Mouse (Mus musculus) hindbrain, embryonic 15.5 days (tissue): ENCODE data around the gene Tenm4. TPM values are rescaled to one million over a fixed set of nuclear protein-coding genes. Genes with fewer than 3 reads are reported as not detected.
"Not testable (repeated sequence)": the region's sequence is repeated elsewhere in the genome, so short reads cannot be mapped to it uniquely, and the experiment has no call there.

Source experiments
- ATAC-seq: fragments of 200-750 bp; cut with Nextera tagmentation; 2 replicates; pipeline ENCODE4 v1.8.0; 2017; ENCODE audit warnings: low read depth, moderate number of reproducible peaks, moderate TSS enrichment; ENCODE audit not compliant: low FRiP score
- H3K27ac ChIP-seq: fragments of 300-500 bp; sonication (generic); replicated peaks from 2 replicates; pipeline ENCODE4 v1.5.1; 2015; ENCODE audit warnings: mild to moderate bottlenecking, inconsistent platforms
- H3K27me3 ChIP-seq: fragments of 300-500 bp; sonication (generic); 2 replicates; pipeline ENCODE4 v1.6.1; 2015; ENCODE audit warnings: control low read depth, inconsistent platforms
- H3K36me3 ChIP-seq: fragments of 300-500 bp; sonication (generic); 2 replicates; pipeline ENCODE4 v1.6.1; 2015; ENCODE audit warnings: control low read depth, inconsistent platforms
- H3K4me1 ChIP-seq: fragments of 300-500 bp; sonication (generic); replicated peaks from 2 replicates; pipeline ENCODE4 v1.6.1; 2015; ENCODE audit warnings: control low read depth, inconsistent platforms
- H3K4me2 ChIP-seq: fragments of 300-500 bp; sonication (generic); 2 replicates; pipeline ENCODE4 v1.6.1; 2015; ENCODE audit warnings: moderate library complexity, mild to moderate bottlenecking, inconsistent platforms
- H3K4me3 ChIP-seq: fragments of 300-500 bp; sonication (generic); 2 replicates; pipeline ENCODE4 v1.5.1; 2015; ENCODE audit warnings: mild to moderate bottlenecking, inconsistent platforms
- H3K9ac ChIP-seq: fragments of 300-500 bp; sonication (generic); 2 replicates; pipeline ENCODE4 v1.6.1; 2015; ENCODE audit warnings: inconsistent platforms
- H3K9me3 ChIP-seq: fragments of 300-500 bp; sonication (generic); 2 replicates; pipeline ENCODE4 v1.6.1; 2016; ENCODE audit warnings: control low read depth, inconsistent platforms
- whole genome bisulfite sequencing: fragments of 180-500 bp; shearing (Covaris S2); methylation state at CpG from one replicate; pipeline ENCODE4 v1.1.7; 2015; 5-methylcytosine and 5-hydroxymethylcytosine counted together
- polyA plus RNA-seq: library from polyadenylated mRNA; unstranded; fragments of >200 nt; fragmentation: Nextera tagmentation; extraction: Ambion mirVana; gene quantifications from 2 replicates; pipeline ENCODE4 v1.2.1, GENCODE M21; 2015

Gene Tenm4
- polyA plus RNA-seq, 1 experiment from 2014 or later, result 39.0 TPM

DNA sequence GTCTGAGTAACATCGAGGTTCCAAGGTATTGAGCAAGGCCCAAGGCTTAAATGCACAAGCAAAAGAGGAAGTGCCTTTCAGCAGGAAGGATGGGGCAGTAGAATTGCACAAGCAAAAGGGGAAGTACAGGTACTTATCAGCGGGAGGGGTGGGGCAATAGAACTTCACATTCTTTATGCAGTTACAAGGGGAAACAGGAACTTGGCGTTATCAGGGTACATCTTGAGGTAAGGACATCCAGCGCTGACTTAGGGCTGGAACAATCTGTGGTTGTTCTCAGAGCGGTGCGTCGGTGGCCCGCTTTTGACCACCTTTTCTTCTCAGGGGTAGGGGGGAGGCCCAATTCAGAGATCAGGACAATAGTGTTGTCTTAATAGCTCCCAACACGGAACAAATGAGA, 459.5 kb downstream of the Tenm4 start:
- H3K27ac ChIP-seq, H3K9me3 ChIP-seq, H3K4me1 ChIP-seq, H3K36me3 ChIP-seq, H3K27me3 ChIP-seq, H3K4me3 ChIP-seq, H3K4me2 ChIP-seq, H3K9ac ChIP-seq, ATAC-seq: not testable (repeated sequence)
- 95% methylated on average over 9 of the region's 9 CpGs for WGBS

DNA sequence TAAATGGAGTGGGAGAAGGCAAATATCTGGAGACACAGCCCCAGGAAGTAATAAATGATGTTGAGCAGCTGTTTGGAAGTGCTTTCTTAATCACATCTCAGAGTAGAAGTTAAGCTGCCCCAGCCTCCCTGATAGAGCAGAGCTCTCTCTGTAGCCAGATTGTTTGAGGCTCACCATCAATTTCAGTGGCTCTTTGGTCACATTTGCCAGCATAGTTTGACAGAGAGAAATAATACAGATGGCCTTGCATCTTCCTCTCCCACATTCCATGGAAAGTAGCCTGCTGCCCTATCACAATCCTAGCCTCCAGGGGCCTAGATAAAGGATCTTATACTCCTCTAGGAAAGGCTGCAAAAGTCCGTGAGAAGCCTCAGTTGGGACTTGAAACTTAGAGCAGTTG, 462.0 kb downstream of the Tenm4 start:
- no peak overlapping the region for H3K27ac ChIP-seq
- H3K9me3 ChIP-seq, result no peaks in the 10 kb centered on the region
- no peaks in the 10 kb centered on the region for H3K4me1 ChIP-seq
- H3K4me3 ChIP-seq, result no peak overlapping the region
- ATAC-seq, result no peak
- no peaks in the 10 kb centered on the region for H3K36me3 ChIP-seq
- WGBS, result 86% methylated on average over 1 of the region's 1 CpGs
- no peaks in the 10 kb centered on the region for H3K27me3 ChIP-seq
- no peak overlapping the region for H3K9ac ChIP-seq
- H3K4me2 ChIP-seq, result no peak overlapping the region

DNA sequence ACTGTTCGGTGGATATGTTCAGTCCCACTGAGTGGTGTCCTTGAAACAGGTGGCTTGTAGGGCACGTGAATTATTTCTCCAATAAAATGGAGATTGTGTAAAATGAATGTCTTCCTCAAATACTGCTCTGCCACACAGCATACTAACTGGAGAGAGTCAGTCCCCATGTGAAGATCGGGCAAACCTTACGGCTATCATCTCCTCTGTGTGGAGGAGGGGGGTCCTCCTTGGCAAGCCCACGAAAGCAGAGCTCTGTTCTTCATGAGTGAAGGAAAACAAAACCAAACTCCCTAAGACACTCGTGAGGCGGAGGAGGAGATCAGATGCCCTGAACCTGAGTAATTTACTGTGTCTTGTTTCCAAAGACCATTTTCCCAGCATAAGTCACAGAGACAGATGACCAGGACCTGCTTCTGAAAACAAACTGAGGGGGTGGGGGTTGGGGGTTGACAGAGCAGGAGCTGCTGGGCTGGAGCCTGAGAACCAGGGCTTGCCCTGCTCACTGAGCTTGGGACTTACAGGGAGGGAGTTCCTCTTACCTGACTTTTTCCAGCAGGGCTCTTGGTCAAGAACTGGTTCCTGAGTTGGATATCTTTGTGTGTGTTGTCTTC, 464.9 kb downstream of the Tenm4 start:
- no peaks in the 10 kb centered on the region for H3K4me1 ChIP-seq
- no peaks in the 10 kb centered on the region for H3K36me3 ChIP-seq
- H3K4me3 ChIP-seq, result no peak overlapping the region
- no peaks in the 10 kb centered on the region for H3K27me3 ChIP-seq
- H3K4me2 ChIP-seq, result no peak overlapping the region
- H3K9me3 ChIP-seq, result no peaks in the 10 kb centered on the region
- H3K9ac ChIP-seq, result no peak overlapping the region
- no peak for ATAC-seq
- WGBS, result 54% methylated on average over 7 of the region's 7 CpGs
- no peak overlapping the region for H3K27ac ChIP-seq

DNA sequence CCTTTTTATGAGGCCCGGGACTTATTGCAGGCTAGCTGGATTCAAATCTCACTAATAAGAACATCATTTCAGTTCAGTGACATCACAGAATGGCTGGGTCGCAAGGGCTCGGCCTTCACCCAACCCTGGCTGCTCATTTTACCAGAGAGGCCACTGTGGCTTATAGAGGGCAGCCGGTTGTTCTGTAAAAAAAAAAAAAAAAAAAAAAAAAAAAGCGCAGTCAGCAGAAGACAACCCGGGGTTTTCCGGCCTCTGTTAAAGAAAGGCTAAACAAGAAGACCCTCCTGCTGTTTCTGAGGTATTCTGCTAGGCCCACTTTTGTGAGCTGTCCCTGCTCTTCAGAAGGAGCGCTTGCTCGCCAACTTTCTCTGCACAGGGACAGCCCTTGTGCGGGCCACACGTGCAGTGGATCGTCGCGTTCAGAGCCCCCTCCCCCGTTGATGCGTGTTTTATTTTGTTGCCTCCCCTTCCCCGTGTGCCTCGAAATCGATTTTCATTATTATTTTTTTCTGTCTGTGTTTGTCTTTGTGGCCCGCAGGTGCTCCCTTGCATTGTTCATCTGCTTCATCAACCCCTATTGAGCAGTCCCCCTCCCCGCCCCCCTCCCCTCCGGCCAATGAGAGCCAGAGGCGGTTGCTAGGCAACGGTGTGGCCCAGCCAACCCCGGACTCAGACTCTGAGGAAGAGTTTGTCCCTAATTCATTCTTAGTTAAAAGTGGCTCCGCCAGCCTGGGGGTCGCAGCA, 472.6 kb downstream of the Tenm4 start:
- Histone ChIP-seq H3K9ac (no peak overlapping the region), H3K27ac (no peak overlapping the region), H3K4me2 (peak overlapping the region; percentile 62), H3K4me1 (peaks cover 17% of the 10 kb centered on the region), H3K36me3 (no peaks in the 10 kb centered on the region), H3K27me3 (no peaks in the 10 kb centered on the region), H3K4me3 (peak overlapping the region; percentile 37), H3K9me3 (no peaks in the 10 kb centered on the region)
- WGBS, result under 1% methylated on average over 27 of the region's 27 CpGs
- ATAC-seq, result peak; percentile 94

DNA sequence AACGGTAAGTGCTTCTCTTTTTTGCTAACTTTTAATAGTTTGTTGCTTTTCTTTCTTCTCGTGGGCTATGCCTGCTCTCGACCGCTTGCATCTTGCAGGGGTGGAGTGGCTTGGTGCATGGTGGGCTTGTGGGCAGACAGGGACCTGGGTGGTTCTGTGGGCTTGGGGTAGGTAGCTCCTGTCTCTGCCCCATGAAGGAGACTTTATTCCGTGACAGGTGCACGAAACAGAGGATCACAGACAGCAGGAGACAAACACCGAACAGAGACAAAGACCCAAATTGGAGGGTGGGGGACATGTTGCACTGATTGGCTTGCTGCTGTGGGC, 473.1 kb downstream of the Tenm4 start:
- H3K27me3 ChIP-seq, result no peaks in the 10 kb centered on the region
- peak; percentile 35; the same call in 1 of the 2 replicates for ATAC-seq
- WGBS, result 4% methylated on average over 7 of the region's 7 CpGs

DNA sequence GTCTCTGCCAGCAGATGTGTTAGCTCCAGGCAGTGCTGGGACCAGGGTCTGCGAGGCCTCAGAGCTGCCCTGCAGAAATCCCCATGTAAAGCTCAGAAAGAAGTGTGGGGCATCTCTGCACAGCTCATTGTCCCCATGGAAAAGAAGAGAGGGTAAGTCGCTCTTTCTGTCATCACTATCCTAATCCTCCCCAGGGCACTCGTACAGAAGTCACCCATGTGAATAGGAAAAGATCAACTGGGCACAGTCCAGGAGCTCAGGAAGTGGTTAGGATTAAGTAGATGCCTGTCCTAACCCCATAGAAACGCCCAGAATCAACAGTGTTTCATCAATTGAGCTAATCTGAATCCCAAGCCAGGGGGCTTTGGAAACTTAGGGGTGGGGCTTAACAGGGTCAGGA, 476.6 kb downstream of the Tenm4 start:
- Histone ChIP-seq H3K9ac (no peak overlapping the region), H3K36me3 (no peaks in the 10 kb centered on the region), H3K4me1 (peaks cover 42% of the 10 kb centered on the region), H3K4me2 (no peak overlapping the region), H3K27me3 (no peaks in the 10 kb centered on the region), H3K27ac (no peak overlapping the region), H3K4me3 (no peak overlapping the region), H3K9me3 (no peaks in the 10 kb centered on the region)
- ATAC-seq, result no peak
- WGBS, result 31% methylated on average over 4 of the region's 4 CpGs

More for the DNA sequence above, 473.1 kb downstream of the Tenm4 start:
- Histone ChIP-seq H3K4me1 (peaks cover 17% of the 10 kb centered on the region), H3K9me3 (no peaks in the 10 kb centered on the region), H3K4me3 (peak overlapping the region; percentile 37), H3K27ac (no peak overlapping the region), H3K4me2 (peak overlapping the region; percentile 62), H3K36me3 (no peaks in the 10 kb centered on the region), H3K9ac (no peak overlapping the region)

DNA sequence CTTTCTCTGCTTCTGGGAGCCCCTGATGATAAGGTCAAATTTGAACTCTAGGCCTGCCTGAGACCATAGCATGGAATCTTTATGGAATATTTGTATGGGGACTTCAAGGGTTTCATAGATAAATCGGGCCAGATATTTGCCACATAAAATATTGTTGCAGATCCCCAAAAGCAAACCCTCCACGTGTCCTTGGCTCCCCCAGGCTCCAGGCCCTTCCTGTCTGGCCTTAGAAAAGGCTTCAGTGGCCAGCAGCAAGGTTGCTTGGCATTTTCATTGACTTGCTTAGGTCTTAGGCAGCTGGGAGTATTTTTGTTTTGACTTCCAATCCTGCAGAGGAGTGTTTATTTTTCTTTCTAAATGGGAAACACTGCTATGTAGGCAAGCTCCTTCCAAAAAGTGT, 477.6 kb downstream of the Tenm4 start:
- WGBS, result 84% methylated on average over 2 of the region's 2 CpGs
- Histone ChIP-seq H3K4me1 (peaks cover 42% of the 10 kb centered on the region), H3K4me3 (no peak overlapping the region), H3K4me2 (no peak overlapping the region), H3K27me3 (no peaks in the 10 kb centered on the region), H3K27ac (no peak overlapping the region), H3K36me3 (no peaks in the 10 kb centered on the region), H3K9ac (no peak overlapping the region), H3K9me3 (no peaks in the 10 kb centered on the region)
- ATAC-seq, result no peak

DNA sequence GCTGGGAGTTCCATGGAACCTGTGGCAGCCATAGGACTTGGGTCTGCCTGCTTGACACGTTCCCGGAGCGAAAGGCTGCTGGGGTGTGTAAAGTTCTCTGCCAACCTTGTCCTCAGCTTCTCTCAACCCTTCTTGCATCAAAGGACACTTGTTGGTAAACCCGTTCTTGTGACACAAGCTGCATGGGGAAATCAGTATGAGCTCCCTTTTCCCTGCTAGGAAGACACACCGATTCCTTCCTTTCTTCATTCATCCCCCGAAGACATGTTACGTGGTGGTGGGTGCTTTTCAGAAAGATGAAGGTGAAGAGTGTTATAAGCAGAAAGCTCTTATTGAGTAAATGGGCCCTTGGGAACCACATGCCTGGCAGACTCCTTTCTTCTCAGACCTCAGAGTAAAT, 478.1 kb downstream of the Tenm4 start:
- Histone ChIP-seq H3K27ac (no peak overlapping the region), H3K9me3 (no peaks in the 10 kb centered on the region), H3K4me2 (no peak overlapping the region), H3K4me1 (peaks cover 36% of the 10 kb centered on the region), H3K9ac (no peak overlapping the region), H3K36me3 (no peaks in the 10 kb centered on the region), H3K4me3 (no peak overlapping the region), H3K27me3 (no peaks in the 10 kb centered on the region)
- 89% methylated on average over 7 of the region's 7 CpGs for WGBS
- no peak for ATAC-seq

DNA sequence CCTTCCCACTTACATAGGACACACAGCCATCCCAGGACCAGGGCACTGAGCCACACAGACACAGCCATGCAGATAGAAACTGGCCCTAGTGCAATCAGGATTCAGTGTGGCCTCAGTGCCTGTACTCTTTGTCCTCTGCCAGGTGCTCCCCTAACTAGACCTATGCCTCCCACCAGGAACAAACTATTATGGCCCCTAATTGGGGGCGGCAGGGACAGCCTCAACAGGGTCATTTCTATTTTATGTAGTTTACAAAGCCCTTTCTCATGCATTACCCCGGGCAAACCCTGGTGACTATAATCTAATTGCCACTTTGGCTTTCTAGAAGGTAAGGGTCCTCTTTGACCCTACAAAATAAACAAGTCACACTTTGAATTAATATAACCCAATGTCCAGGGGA, 479.4 kb downstream of the Tenm4 start:
- H3K4me1 ChIP-seq, result peaks cover 34% of the 10 kb centered on the region
- no peak overlapping the region for H3K27ac ChIP-seq

DNA sequence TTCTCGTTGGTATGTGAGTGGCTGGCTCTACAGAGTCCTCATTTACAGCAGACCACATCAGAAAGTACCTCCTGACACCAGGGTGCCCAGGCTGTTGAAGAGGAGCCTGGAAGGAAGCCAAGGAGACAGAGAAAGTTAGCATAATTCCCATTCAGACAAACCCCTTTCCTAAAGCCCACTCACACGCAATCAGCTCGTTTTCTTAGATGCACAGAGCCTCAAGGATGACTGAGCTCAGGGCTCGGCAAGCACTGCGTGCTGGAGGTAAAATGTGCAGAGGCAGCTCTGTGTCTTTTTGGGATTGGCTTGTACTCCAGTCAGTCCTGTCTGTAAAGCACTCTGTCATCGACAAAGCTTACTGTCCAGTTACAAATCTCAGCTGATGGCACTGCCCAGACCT, 480.0 kb downstream of the Tenm4 start:
- Histone ChIP-seq H3K27me3 (no peaks in the 10 kb centered on the region), H3K4me3 (no peak overlapping the region), H3K36me3 (no peaks in the 10 kb centered on the region), H3K9me3 (no peaks in the 10 kb centered on the region), H3K4me1 (peaks cover 34% of the 10 kb centered on the region), H3K9ac (no peak overlapping the region), H3K27ac (no peak overlapping the region), H3K4me2 (no peak overlapping the region)
- no peak for ATAC-seq
- 29% methylated on average over 6 of the region's 6 CpGs for WGBS

More for the DNA sequence above, 479.4 kb downstream of the Tenm4 start:
- Histone ChIP-seq H3K9me3 (no peaks in the 10 kb centered on the region), H3K27me3 (no peaks in the 10 kb centered on the region), H3K9ac (no peak overlapping the region), H3K4me3 (no peak overlapping the region), H3K36me3 (no peaks in the 10 kb centered on the region), H3K4me2 (no peak overlapping the region)
- 39% methylated on average over 2 of the region's 2 CpGs for WGBS
- ATAC-seq, result no peak

DNA sequence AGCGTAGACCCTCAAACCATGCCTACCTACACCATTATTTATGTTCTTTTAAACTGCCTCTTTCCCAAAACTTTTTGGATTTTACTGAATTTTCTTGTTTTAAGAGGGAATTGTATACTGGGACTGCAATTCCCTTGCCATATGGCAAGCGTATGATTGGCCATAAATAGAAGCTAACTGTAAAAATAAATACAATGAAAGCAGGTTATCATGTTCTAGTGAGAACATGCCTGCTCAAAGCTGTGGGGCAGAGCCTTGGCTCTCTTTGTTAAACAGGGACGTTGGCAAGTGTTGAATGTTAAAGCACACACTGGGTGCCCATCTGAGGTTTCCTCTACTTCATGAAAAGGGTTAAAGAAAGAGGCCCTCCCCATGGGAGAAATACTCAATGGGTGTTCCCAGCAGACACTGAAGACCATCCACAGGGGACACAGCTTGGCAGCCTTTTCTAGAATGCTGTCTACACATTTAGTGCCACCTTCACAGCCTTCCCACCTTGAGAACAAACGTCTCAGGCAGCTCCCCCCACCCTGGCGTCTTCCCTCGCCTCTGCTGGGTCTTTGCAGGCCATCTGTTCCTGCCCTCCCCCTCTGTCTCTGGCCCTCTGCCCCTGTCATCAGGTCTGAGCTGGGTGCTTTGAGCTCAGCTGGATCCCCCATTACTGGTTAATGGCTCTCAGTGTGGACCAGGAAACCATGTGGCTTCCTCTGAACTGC, 480.7 kb downstream of the Tenm4 start:
- no peak overlapping the region for H3K4me2 ChIP-seq
- no peaks in the 10 kb centered on the region for H3K9me3 ChIP-seq
- H3K9ac ChIP-seq, result no peak overlapping the region
- peak; percentile 59; the same call in 1 of the 2 replicates for ATAC-seq
- H3K27ac ChIP-seq, result no peak overlapping the region
- WGBS, result 29% methylated on average over 6 of the region's 6 CpGs
- H3K4me1 ChIP-seq, result peaks cover 34% of the 10 kb centered on the region
- H3K36me3 ChIP-seq, result no peaks in the 10 kb centered on the region
- H3K4me3 ChIP-seq, result no peak overlapping the region
- H3K27me3 ChIP-seq, result no peaks in the 10 kb centered on the region

DNA sequence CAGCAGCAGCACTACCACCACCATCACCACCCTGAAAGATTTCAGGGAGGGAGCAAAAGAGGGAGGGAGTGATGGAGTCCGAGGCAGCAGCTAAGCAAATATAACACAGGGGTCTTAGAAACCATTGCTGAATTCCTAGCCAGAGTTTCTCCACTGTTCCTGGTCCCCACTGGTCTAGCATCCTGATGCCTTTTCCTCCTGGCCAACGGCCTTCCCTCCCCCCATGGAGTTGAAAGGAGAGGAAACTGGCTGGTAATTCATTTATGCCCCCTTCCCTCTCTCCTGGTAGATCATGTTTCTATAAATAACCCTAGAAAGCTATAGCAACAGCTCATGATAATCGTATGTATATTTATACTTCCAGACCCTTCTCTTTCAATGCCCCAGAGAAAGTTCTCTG, 481.8 kb downstream of the Tenm4 start:
- H3K27ac ChIP-seq, result no peak overlapping the region
- no peaks in the 10 kb centered on the region for H3K27me3 ChIP-seq
- H3K9ac ChIP-seq, result no peak overlapping the region
- no peak for ATAC-seq
- H3K4me2 ChIP-seq, result no peak overlapping the region
- H3K4me1 ChIP-seq, result peaks cover 34% of the 10 kb centered on the region
- WGBS, result 28% methylated on average over 3 of the region's 3 CpGs
- H3K36me3 ChIP-seq, result no peaks in the 10 kb centered on the region
- no peaks in the 10 kb centered on the region for H3K9me3 ChIP-seq
- H3K4me3 ChIP-seq, result no peak overlapping the region
